Mouse (Mus musculus) G1E (cell line): ENCODE results near the gene Insm1. TPM values are rescaled to one million over a fixed set of nuclear protein-coding genes. Genes with fewer than 3 reads are reported as not detected.

Source experiments
- ATAC-seq: 2 replicates; pipeline ENCODE4 v1.8.0; 2016; ENCODE audit warnings: mild to moderate bottlenecking; ENCODE audit not compliant: insufficient number of reproducible peaks, poor library complexity, low FRiP score, severe bottlenecking; ENCODE audit errors: extremely low read depth
- DNase-seq: peaks from one replicate; pipeline ENCODE4 v3.0.0; 2012; ENCODE audit warnings: low spot score
- H3K27me3 ChIP-seq: 2 replicates; pipeline ENCODE4 v1.6.1; 2012; ENCODE audit warnings: mild to moderate bottlenecking, low read length, inconsistent platforms; ENCODE audit not compliant: insufficient read depth
- H3K36me3 ChIP-seq: replicated peaks from 2 replicates; pipeline ENCODE3; 2012; ENCODE audit warnings: mild to moderate bottlenecking, inconsistent platforms
- H3K4me1 ChIP-seq: 2 replicates; pipeline ENCODE4 v1.6.1; 2012; ENCODE audit warnings: low read depth, low read length, inconsistent platforms, mixed read lengths; ENCODE audit not compliant: insufficient read depth
- H3K4me3 ChIP-seq: 2 replicates; pipeline ENCODE4 v1.5.1; 2012; ENCODE audit warnings: low read depth, mild to moderate bottlenecking, inconsistent platforms, low read length, moderate library complexity, mixed read lengths
- H3K9me3 ChIP-seq: replicated peaks from 2 replicates; pipeline ENCODE4 v1.6.1; 2012; ENCODE audit warnings: inconsistent platforms
- CTCF ChIP-seq: IDR thresholded peaks from 2 replicates; pipeline ENCODE4 v1.5.1; 2012; ENCODE audit warnings: low read depth, low read length, inconsistent platforms, mixed read lengths
- GATA1 ChIP-seq: IDR thresholded peaks from 2 replicates; pipeline ENCODE4 v1.6.1; 2012; ENCODE audit warnings: borderline replicate concordance, low read length, inconsistent platforms, mixed read lengths
- GATA2 ChIP-seq: IDR thresholded peaks from 2 replicates; pipeline ENCODE4 v1.6.1; 2012; ENCODE audit warnings: low read depth, low read length, inconsistent platforms, borderline replicate concordance
- POLR2AphosphoS5 ChIP-seq: IDR thresholded peaks from 2 replicates; pipeline ENCODE4 v1.6.1; 2012; ENCODE audit warnings: low read depth, low read length, inconsistent platforms; ENCODE audit not compliant: insufficient replicate concordance
- TAL1 ChIP-seq: conservative IDR thresholded peaks from 2 replicates; pipeline ENCODE4 v1.6.1; 2012; ENCODE audit warnings: low read depth, low read length, inconsistent platforms, mixed read lengths
- polyA plus RNA-seq: library from polyadenylated mRNA; stranded (reverse); fragments of >175 nt; gene quantifications from 2 replicates; pipeline ENCODE4 v1.2.3, GENCODE M21; 2012
- total RNA-seq, 2 experiments: library from RNA; stranded (forward) in 1 of 2; stranded (reverse) in 1 of 2; fragments of 200-1000 nt in 1 of 2; fragments of >200 nt in 1 of 2; fragmentation: Nextera tagmentation in 1 of 2; gene quantifications; 2 replicates each; pipeline ENCODE4 v1.2.3; 2014 to 2017

Insm1 gene
- total and polyA plus RNA-seq, 3 experiments = 0.05 TPM; not detected in 2

DNA sequence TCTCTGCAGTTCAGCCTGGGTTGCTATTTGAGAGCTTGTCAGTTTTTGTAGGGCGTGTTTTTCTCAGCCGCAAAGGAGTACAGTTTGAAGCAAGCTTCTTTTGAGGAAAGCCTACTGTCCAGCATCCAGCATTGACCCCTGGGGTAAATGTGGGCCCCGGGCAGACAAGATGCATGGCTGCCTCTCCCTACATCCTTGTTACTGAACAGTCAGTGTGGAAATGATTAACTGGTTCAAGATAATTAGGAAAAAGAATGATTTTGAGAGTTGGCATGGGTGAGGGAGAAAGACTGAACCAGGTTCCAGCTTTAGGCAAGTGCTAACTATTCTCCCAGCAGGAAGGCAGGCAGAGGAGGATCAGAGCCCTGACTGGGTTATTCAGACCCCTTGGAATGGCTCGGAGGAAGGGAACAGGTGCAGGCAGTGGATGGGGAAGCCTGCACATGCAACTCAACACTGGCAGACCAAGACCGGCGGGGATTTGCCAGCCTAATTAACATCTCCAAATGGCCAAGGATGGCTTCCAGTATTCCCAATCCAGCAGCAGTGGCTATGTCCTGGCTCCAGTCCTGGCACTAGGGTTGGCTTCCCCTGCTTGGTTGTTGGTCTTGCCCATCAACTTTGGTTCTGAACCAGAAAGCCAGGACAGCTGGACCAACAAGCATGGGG is 28.6 kb downstream of the Insm1 start:
- Histone ChIP-seq H3K27me3 (no peaks in the 10 kb centered on the region), H3K9me3 (no peaks in the 10 kb centered on the region), H3K4me1 (no peaks in the 10 kb centered on the region), H3K4me3 (no peak overlapping the region), H3K36me3 (peaks cover 49% of the 10 kb centered on the region)
- ATAC-seq (no peak), DNase-seq (no peak)
- no peak for TF ChIP-seq POLR2AphosphoS5
- TF ChIP-seq GATA1 = no peak
- no peak for TF ChIP-seq GATA2
- no peak for TF ChIP-seq CTCF

DNA sequence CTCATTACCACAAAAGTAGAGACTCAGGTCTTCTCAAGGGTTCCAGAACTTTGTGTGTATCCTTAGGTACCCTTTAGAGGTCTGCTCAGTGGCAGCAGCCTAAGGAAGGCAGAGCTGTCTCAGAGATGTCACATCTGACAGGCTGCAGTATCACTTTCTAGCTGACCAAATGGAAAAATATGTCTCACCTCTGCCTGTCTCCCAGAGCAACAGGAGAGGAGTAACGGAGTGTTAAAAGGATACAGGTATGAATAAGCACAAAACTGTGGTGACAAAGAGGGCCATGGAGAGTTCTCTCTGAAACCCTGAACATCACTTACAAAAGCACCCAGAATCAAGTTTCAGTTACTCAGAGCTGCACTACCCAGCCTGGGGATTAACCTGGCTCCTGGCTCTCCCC is 32.7 kb downstream of the Insm1 start:
- peaks cover 34% of the 10 kb centered on the region for H3K36me3 ChIP-seq
- DNase-seq (no peak), ATAC-seq (no peak)
- no peak overlapping the region for H3K4me3 ChIP-seq
- H3K9me3 ChIP-seq = no peaks in the 10 kb centered on the region
- H3K4me1 ChIP-seq = peaks cover 3% of the 10 kb centered on the region; the same call in 1 of the 2 replicates
- no peaks in the 10 kb centered on the region for H3K27me3 ChIP-seq
- TF ChIP-seq GATA1 = no peak
- TF ChIP-seq GATA2 = no peak
- TF ChIP-seq CTCF = no peak
- no peak for TF ChIP-seq POLR2AphosphoS5
- TF ChIP-seq TAL1 = no peak

DNA sequence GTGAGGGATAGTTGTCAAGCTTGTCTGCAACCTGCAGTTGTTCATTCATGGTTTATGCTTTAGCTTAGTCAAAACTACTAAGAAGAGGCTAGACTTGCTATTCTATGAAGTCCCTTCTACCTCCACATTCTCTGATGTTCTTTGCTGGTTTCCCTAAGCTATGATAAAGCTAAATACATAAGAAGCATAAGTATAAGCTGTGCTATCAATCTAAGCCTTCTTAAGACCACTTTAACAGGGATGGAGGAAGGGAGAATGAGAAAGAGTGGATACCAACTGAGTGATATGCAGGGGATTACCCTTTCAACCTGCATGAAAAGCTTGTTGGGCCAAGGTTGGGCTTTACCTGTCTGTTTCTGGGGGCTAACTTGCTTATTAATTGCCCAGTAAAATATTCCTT is 33.9 kb downstream of the Insm1 start:
- Histone ChIP-seq H3K36me3 (peaks cover 33% of the 10 kb centered on the region), H3K9me3 (no peaks in the 10 kb centered on the region), H3K4me1 (peaks cover 5% of the 10 kb centered on the region; the same call in 1 of the 2 replicates), H3K4me3 (no peak overlapping the region), H3K27me3 (no peaks in the 10 kb centered on the region)
- no peak for DNase-seq
- ATAC-seq = no peak
- TF ChIP-seq CTCF (no peak), POLR2AphosphoS5 (no peak), GATA2 (no peak), TAL1 (no peak), GATA1 (no peak)

DNA sequence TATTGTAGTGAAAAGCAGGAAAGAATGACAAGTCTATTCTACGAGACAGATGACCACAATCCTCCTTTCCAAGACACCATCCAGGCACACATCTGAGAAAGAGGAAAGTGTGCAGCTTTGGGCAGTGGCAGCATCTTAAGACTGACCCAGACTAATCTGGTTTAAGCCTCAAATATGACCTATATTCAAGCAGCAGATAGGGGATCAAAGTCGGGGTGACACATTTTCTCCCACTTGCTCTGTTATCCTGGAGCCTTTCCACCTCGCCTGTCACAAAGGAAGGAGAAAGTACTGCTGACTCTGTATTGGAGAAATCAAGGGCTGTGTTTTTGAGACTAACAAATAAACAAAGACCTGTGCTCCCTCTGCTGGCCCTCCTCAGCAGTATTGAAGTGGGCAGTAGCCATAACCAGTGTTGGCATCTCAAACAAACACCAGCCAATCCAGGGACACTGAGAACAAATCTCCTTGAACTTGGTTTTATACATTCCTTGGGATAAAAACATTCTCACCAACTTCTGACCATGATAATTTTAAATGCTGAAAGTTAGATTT is 34.7 kb downstream of the Insm1 start:
- ATAC-seq = no peak
- H3K4me1 ChIP-seq = peaks cover 5% of the 10 kb centered on the region; the same call in 1 of the 2 replicates

DNA sequence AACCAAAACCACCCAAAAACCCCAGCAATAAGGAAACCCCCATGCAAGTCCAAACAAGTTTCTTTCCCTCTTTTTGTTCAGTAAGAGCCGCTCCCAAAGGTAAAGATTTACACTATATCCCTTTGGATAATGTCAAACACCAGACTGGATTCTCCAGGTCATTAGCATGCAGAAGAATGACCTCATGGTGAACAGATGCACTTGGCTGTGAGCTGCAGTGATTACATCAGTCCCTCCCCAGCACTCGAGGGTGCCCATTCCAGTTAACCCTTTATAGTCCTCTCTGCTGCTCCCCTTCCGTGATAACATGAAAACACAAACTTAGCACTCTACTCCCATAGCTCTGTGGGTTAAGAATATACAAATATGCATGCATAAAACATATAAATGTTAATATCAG is 35.3 kb downstream of the Insm1 start:
- peaks cover 32% of the 10 kb centered on the region for H3K36me3 ChIP-seq
- ATAC-seq (no peak), DNase-seq (no peak)

More for the DNA sequence above, 34.7 kb downstream of the Insm1 start:
- Histone ChIP-seq H3K36me3 (peaks cover 33% of the 10 kb centered on the region), H3K27me3 (no peaks in the 10 kb centered on the region), H3K9me3 (no peaks in the 10 kb centered on the region), H3K4me3 (no peak overlapping the region)
- DNase-seq = no peak
- TF ChIP-seq TAL1 (no peak), GATA1 (no peak), POLR2AphosphoS5 (no peak), GATA2 (no peak), CTCF (no peak)

DNA sequence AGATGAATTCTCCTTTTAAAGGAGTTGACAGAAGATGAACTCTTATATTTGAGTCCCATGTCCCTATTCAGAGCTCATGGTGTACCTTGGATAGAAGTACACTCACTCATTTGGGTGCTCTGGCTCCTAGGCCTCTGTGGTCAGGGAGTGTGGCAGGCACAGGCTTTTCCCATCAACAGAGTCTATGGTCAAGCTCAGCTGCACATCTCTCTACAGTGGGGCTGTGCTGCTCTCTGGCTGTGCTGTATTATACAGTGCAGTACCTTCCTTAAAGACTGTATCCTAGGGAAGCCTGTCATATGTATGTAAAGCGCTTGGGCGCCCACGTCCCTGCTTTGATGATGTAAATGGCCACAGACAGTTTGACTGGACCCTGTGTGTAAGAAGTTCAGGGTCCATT is 35.9 kb downstream of the Insm1 start:
- H3K4me3 ChIP-seq = no peak overlapping the region
- DNase-seq (no peak), ATAC-seq (no peak)
- peaks cover 29% of the 10 kb centered on the region for H3K36me3 ChIP-seq
- TF ChIP-seq CTCF (no peak), GATA1 (no peak), POLR2AphosphoS5 (no peak), TAL1 (no peak), GATA2 (no peak)
- no peaks in the 10 kb centered on the region for H3K27me3 ChIP-seq
- peaks cover 5% of the 10 kb centered on the region; the same call in 1 of the 2 replicates for H3K4me1 ChIP-seq
- no peaks in the 10 kb centered on the region for H3K9me3 ChIP-seq

More for the DNA sequence above, 35.3 kb downstream of the Insm1 start:
- no peak overlapping the region for H3K4me3 ChIP-seq
- H3K9me3 ChIP-seq = no peaks in the 10 kb centered on the region
- TF ChIP-seq GATA2 (no peak), CTCF (no peak), GATA1 (no peak), TAL1 (no peak), POLR2AphosphoS5 (no peak)
- no peaks in the 10 kb centered on the region for H3K27me3 ChIP-seq
- H3K4me1 ChIP-seq = peaks cover 5% of the 10 kb centered on the region; the same call in 1 of the 2 replicates
